Mouse (Mus musculus): Measurements from ENCODE around the gene Numa1. TPM values are rescaled to one million over a fixed set of nuclear protein-coding genes. Genes with fewer than 3 reads are reported as not detected.

The Numa1 gene
- polyA plus RNA-seq, 3 experiments from 2014 or later = 66.2 to 75.4 (median 71.3) TPM

DNA sequence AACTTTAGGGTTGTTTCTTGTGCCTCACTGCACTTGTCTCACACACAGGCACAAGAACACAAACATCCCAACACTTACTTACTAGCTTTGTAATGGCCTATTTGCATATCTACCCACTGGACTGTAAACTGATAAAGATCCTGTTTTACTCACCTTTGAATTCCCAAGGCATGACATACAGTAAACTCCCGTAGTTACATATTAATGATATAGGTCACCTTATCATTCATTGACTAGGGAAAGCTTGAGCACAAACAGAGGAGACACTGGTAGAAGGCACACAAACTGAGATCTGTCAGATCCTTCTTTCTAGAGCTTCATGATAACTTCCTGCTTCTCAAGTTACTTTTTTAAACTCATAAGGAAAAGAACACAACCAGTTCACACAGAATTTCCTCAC, 128.3 kb downstream of the Numa1 start:
- ATAC-seq = no peak

- ATAC-seq = no peak
These were observed 130.0 kb downstream of the Numa1 start for GRCm38 (mm10) chr7:102063891-102064290.

Other genes with a start within 250 kb of the Numa1 start
- gene Phox2a, start 115.8 kb upstream of the Numa1 start, polyA plus RNA-seq (2017; shearing (Covaris generic)) = not detected
- 1 to 10 TPM; 2.2 to 5.1 (median 4.0) TPM for gene Inppl1, start 95.9 kb upstream of the Numa1 start, polyA plus RNA-seq (2017; shearing (Covaris generic))
- gene Folr2, start 76.9 kb upstream of the Numa1 start, polyA plus RNA-seq (2017; shearing (Covaris generic)) = not detected
- gene Anapc15, start 70.4 kb upstream of the Numa1 start, polyA plus RNA-seq (2017; shearing (Covaris generic)) = 10 to 100 TPM; 43.6 to 59.7 (median 52.5) TPM
- not detected for gene Folr1, start 63.3 kb upstream of the Numa1 start, polyA plus RNA-seq (2017; shearing (Covaris generic))
- 100 to 1,000 TPM in 2 of 3 experiments, 10 to 100 TPM in 1; 96.6 to 125 (median 118) TPM for gene Lamtor1, start 28.2 kb upstream of the Numa1 start, polyA plus RNA-seq (2017; shearing (Covaris generic))
- gene Tomt, start 27.8 kb upstream of the Numa1 start, polyA plus RNA-seq (2017; shearing (Covaris generic)) = under 1 TPM in 2 of 3 experiments, not detected in 1; 0.26 to 0.83 TPM
- gene Lrrc51, start 216 bp upstream of the Numa1 start, polyA plus RNA-seq (2017; shearing (Covaris generic)) = 1 to 10 TPM; 1.4 to 6.2 (median 4.0) TPM
- gene Il18bp, start 84.6 kb downstream of the Numa1 start, polyA plus RNA-seq (2017; shearing (Covaris generic)) = 1 to 10 TPM; 5.8 to 7.4 (median 5.9) TPM
- 10 to 100 TPM; 23.2 to 32.3 (median 28.7) TPM for gene Rnf121, start 131.4 kb downstream of the Numa1 start, polyA plus RNA-seq (2017; shearing (Covaris generic))
- 10 to 100 TPM; 17.6 to 31.1 (median 20.3) TPM for gene Xndc1, start 131.4 kb downstream of the Numa1 start, polyA plus RNA-seq (2017; shearing (Covaris generic))
- under 1 TPM; 0.24 to 0.93 (median 0.51) TPM for gene Xntrpc, start 131.6 kb downstream of the Numa1 start, polyA plus RNA-seq (2017; shearing (Covaris generic))
- under 1 TPM in 1 of 3 experiments, not detected in 2; 0.15 TPM for gene Trpc2, start 149.0 kb downstream of the Numa1 start, polyA plus RNA-seq (2017; shearing (Covaris generic))
- gene Art1, start 167.6 kb downstream of the Numa1 start, polyA plus RNA-seq (2017; shearing (Covaris generic)) = not detected
- gene Art5, start 175.4 kb downstream of the Numa1 start, polyA plus RNA-seq (2017; shearing (Covaris generic)) = under 1 TPM in 1 of 3 experiments, not detected in 2; 0.51 TPM
- not detected for gene Chrna10, start 182.7 kb downstream of the Numa1 start, polyA plus RNA-seq (2017; shearing (Covaris generic))